Mouse (Mus musculus): ENCODE results near the gene Gm21970.

- TF ChIP-seq CTCF (IDR thresholded peaks at IDR 0.05; ENCODE audit: control insufficient read depth, insufficient read depth, insufficient replicate concordance, low read depth, low read length) (no peak), POLR2A (IDR thresholded peaks at IDR 0.05; ENCODE audit: control insufficient read depth, low read depth, low read length) (no peak)
Observed at GRCm38 (mm10) chr16:91359531-91359930, 32.0 kb upstream of the Gm21970 start.
